Mouse (Mus musculus) bone marrow macrophage, adult 2 months (primary cell): ENCODE measurements around the gene Cct5.

Experiments
- CTCF ChIP-seq: IDR thresholded peaks from 2 replicates; pipeline ENCODE4 v1.5.1; 2012; ENCODE audit warnings: low read depth, mild to moderate bottlenecking, low read length, moderate library complexity
- POLR2A ChIP-seq: IDR thresholded peaks from 2 replicates; pipeline ENCODE4 v1.6.1; 2012; ENCODE audit warnings: mild to moderate bottlenecking, low read depth, low read length, borderline replicate concordance

GRCm38 (mm10) chr15:31576076-31576475 is 25.5 kb downstream of the Cct5 start:
- TF ChIP-seq CTCF (no peak), POLR2A (no peak)
